Mouse (Mus musculus) gastrocnemius, postnatal 36 days (tissue): ENCODE results near the gene Trappc12. TPM values are rescaled to one million over a fixed set of nuclear protein-coding genes. Genes with fewer than 3 reads are reported as not detected.

Source experiments
- DNase-seq, 2 experiments: peaks; one replicate each; pipeline ENCODE4 v3.0.0; 2022
- intact Hi-C: fragments of 180-260 bp; cut with DNase I; formaldehyde crosslinking; loops from one replicate; pipeline ENCODE4 v1.15.1; 2025
- microRNA-seq, 2 experiments: library from miRNA; unstranded; fragments of <30 nt; microRNA quantifications; one replicate each; pipeline ENCODE4 v1.2.0; 2021
- total RNA-seq, 2 experiments: library from RNA; stranded (reverse); gene quantifications; 2 replicates each; pipeline ENCODE4 v1.2.3; 2021

The Trappc12 gene
- total RNA-seq, 2 experiments from 2014 or later = 13.8 to 16.6 TPM

DNA sequence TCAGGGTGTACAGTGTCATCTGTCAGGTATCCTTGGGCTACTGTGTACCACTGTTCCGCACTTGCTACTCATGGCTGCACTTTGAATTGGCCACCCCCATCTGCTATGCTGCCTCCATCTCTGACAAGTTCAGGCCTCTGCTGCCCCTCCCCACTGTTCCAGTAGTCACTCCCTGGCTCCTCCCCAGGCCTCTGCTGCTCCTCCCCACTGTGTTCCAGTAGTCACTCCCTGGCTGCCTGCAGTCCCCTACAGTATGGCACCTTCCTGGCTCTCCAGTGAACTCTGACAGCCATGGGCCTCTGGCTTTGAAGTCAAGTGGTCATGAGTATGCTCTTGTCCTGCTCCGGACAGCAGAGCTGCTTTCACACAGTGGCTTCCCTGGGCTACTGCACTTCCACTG is 56.0 kb downstream of the Trappc12 start:
- DNase-seq = no peak
- intact Hi-C loops = no loop called here

- intact Hi-C loops = no loop called here
- no peak for DNase-seq
Observed at GRCm38 (mm10) chr12:28693738-28694137, 56.5 kb downstream of the Trappc12 start.

DNA sequence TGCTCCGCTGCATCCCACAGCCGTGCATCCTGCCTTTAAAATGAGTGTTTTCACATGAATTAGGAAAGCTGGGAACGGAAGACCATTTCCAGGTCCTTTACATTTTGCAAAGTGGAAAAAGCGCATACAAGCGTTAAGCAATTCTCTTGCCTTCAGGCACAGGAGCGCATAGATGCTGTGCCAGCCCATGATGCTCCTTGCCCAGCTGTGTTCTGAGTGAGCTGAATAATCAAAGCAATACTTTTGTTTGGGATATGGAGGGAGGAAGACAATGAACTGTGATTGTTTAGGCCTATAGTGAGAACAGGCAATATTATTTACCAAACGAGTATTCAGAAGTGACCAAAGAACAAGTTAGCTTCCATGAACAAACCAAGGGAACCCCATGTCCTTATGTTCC is 59.5 kb downstream of the Trappc12 start:
- DNase-seq = no peak
- intact Hi-C loops = no loop called here

DNA sequence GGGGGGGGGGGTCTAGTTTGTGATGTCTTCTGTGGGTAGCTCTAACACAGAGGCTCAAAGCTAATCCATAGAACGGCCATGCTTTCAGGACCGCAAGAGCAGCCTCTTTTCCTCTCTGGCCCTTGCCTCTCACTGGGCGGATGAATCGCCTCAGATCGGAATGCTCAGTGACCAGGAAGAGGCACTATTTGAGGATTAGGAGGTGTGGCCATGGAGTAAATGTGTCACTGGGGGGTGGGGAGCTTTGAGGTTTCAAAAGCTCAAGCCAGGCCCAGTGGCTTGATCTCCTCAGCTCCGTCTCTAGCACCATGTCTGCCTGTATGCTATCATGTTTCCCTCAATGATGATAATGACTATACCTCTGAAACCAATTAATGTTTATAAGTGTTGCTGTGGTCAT is 61.3 kb downstream of the Trappc12 start:
- no peak for DNase-seq

DNA sequence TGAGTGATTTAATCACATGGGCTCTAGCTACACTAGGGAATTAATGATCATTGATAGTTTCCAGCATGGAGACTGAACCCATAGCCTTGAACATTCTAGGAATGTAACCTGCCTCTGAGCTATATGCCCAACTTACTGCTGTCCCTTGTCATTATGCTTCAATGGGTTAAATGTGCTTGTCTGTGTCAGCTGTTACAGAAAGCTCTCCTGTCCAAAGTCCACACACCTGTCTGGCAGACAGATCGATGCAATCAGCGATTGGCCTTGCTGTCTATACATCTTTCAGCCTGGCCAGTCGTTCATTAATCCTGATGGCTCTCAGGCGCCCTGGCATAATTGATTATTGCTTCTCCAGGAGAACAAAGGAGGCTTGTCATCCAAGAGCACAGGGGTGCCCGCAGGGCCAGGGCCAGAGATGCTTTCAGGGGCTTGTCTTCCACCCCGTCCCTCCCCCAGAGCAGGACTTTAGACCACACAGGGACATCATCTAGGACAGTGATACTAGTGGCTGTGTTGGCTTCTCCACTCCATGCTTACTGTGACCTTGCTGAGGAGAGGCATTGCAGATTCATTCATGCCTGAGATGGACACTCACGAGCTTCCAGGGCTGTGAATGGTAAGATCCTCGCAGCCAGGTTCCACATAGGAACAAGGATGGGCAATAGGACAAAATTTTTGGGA is 63.9 kb downstream of the Trappc12 start:
- no peak for DNase-seq
- intact Hi-C loops = no loop called here

More for the DNA sequence above, 61.3 kb downstream of the Trappc12 start:
- intact Hi-C loops = no loop called here

- no peak for DNase-seq
- intact Hi-C loops = no loop called here
Observed at GRCm38 (mm10) chr12:28685771-28686170, 64.5 kb downstream of the Trappc12 start.

- intact Hi-C loops = no loop called here
- DNase-seq = no peak
Observed at GRCm38 (mm10) chr12:28684674-28685073, 65.6 kb downstream of the Trappc12 start.

- DNase-seq = no peak
- intact Hi-C loops = no loop called here
Observed at GRCm38 (mm10) chr12:28675925-28676209, 74.4 kb downstream of the Trappc12 start.

- peak; percentile 58 to 65 for DNase-seq
- intact Hi-C loops = no loop called here
Observed at GRCm38 (mm10) chr12:28675121-28675924, 74.9 kb downstream of the Trappc12 start, which contains the start of gene Adi1. Gene Adi1 (plus strand): TSS chr12:28675231.

- no peak for DNase-seq
- intact Hi-C loops = no loop called here
Observed at GRCm38 (mm10) chr12:28674038-28674720, 76.1 kb downstream of the Trappc12 start.

- intact Hi-C loops = no loop called here
- no peak for DNase-seq
Observed at GRCm38 (mm10) chr12:28667287-28667686, 83.0 kb downstream of the Trappc12 start.

- intact Hi-C loops = no loop called here
- DNase-seq = no peak
Observed at GRCm38 (mm10) chr12:28666734-28667133, 83.5 kb downstream of the Trappc12 start.

DNA sequence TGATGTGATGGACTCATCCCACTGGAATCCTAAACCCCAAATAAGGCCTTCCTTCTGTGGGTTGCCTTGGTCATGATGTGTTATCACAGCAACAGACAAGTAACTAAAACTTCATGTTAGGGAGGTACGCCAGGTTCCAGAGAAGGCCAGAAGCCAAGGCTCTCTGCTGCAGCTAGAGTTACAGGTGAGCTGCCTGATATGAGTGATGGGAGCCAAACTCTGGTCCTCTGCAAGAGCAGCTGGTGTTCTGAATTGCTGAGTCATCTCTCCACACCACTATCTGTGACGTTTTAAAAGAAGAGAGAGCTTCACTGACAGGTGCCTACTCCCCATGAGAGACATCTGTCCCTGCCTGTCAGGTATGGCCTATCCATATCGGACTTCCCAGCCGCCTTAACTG is 87.6 kb downstream of the Trappc12 start:
- no peak for DNase-seq
- intact Hi-C loops = no loop called here

- intact Hi-C loops = no loop called here
- peak; percentile 81 to 84 for DNase-seq
Observed at GRCm38 (mm10) chr12:28649141-28650110, 100.8 kb downstream of the Trappc12 start, which contains the start of gene Rnaseh1. Gene Rnaseh1 (plus strand): TSS chr12:28649602.

Small RNA genes within 50 kb of the gene (microRNA-seq; reads per million reads assigned to microRNA genes)
- gene Mir6937 = 0 reads per million in 2 experiments

Other genes starting within 250 kb of the Trappc12 start
- gene Dcdc2c, start 198.1 kb downstream of the Trappc12 start, total RNA-seq = not detected
- not detected for gene Allc, start 167.9 kb downstream of the Trappc12 start, total RNA-seq
- under 1 TPM; 0.17 to 0.46 TPM for gene Colec11, start 127.1 kb downstream of the Trappc12 start, total RNA-seq
- gene Rps7, start 114.5 kb downstream of the Trappc12 start, total RNA-seq = 100 to 1,000 TPM; 171 to 173 TPM
- gene Rnaseh1, start 100.9 kb downstream of the Trappc12 start, total RNA-seq = 1 to 10 TPM; 4.9 to 6.0 TPM
- 10 to 100 TPM; 57.1 to 66.1 TPM for gene Adi1, start 75.2 kb downstream of the Trappc12 start, total RNA-seq
- gene Eipr1, start 1.3 kb upstream of the Trappc12 start, total RNA-seq = 1 to 10 TPM; 4.7 to 7.1 TPM